ENCODE assay signal across 7 mouse cellular contexts in genomic region chr4:155811929-155812664, GRCm38 (mm10). TPM values are rescaled to one million over a fixed set of nuclear protein-coding genes. Genes with fewer than 3 reads are reported as not detected.
DNase-seq lines count a peak whose midpoint lies in the region; ATAC-seq lines count a peak whose summit lies in the region.

Gene Ccnl2 (plus strand): TSS chr4:155812489.

- WGBS in intestine, embryonic 16.5 days = 1% methylated on average over 38 of the region's 60 CpGs
- under 1% methylated on average over 60 of the region's 60 CpGs for WGBS in midbrain, embryonic 11.5 days

- H3K4me2 ChIP-seq in intestine, embryonic 16.5 days (ENCODE audit: low read depth, low read length) = peak within 1 kb of the TSS; percentile 84
- peak within 1 kb of the TSS; percentile 60 for H3K4me2 ChIP-seq in midbrain, embryonic 11.5 days

- no peaks in the 10 kb centered on the region for H3K27me3 ChIP-seq in intestine, embryonic 16.5 days (replicated peaks; ENCODE audit: control insufficient read depth, insufficient read depth, low read length)
- no peaks in the 10 kb centered on the region for H3K27me3 ChIP-seq in midbrain, embryonic 11.5 days (ENCODE audit: control insufficient read depth, insufficient read depth, low read length)

- intact Hi-C loops in left cerebral cortex, postnatal 36 days (cut with DNase I) = no loop called here

- H3K36me3 ChIP-seq in intestine, embryonic 16.5 days (ENCODE audit: control insufficient read depth, insufficient read depth, low read length) = peaks cover 22% of the 10 kb centered on the region
- peaks cover 22% of the 10 kb centered on the region for H3K36me3 ChIP-seq in midbrain, embryonic 11.5 days (ENCODE audit: control insufficient read depth, insufficient read depth, low read length)

- DNase-seq in adrenal gland, adult 8-10 months = peak; percentile 94
- peak; percentile 96 for DNase-seq in embryo, embryonic 9.5 days (ENCODE audit: extremely low spot score)
- DNase-seq in gastrocnemius, postnatal 4 days (ENCODE audit: low spot score in 2 of 2) = peak; percentile 86 to 94
- peak; percentile 91 to 92 for DNase-seq in left cerebral cortex, postnatal 36 days (ENCODE audit: low spot score in 2 of 2)
- DNase-seq in midbrain, embryonic 11.5 days (ENCODE audit: low spot score, missing footprints) = peak; percentile 99
- DNase-seq in skeletal muscle tissue, adult 2 months (ENCODE audit: low read depth, low spot score) = peak; percentile 97

- H3K9me3 ChIP-seq in intestine, embryonic 16.5 days (ENCODE audit: control insufficient read depth, low read length) = no peaks in the 10 kb centered on the region
- no peaks in the 10 kb centered on the region for H3K9me3 ChIP-seq in midbrain, embryonic 11.5 days (ENCODE audit: control insufficient read depth, low read length)

- peak within 1 kb of the TSS; percentile 97 for H3K4me3 ChIP-seq in intestine, embryonic 16.5 days (ENCODE audit: low read length)
- peak within 1 kb of the TSS; percentile 100 for H3K4me3 ChIP-seq in midbrain, embryonic 11.5 days (ENCODE audit: low read depth, low read length)

- H3K4me1 ChIP-seq in intestine, embryonic 16.5 days (ENCODE audit: control insufficient read depth, insufficient read depth, low read length) = peaks cover 19% of the 10 kb centered on the region
- peaks cover 15% of the 10 kb centered on the region for H3K4me1 ChIP-seq in midbrain, embryonic 11.5 days (ENCODE audit: control insufficient read depth, insufficient read depth, low read length)

- peak within 1 kb of the TSS; percentile 94 for H3K27ac ChIP-seq in intestine, embryonic 16.5 days (ENCODE audit: low read length)
- peak within 1 kb of the TSS; percentile 62 for H3K27ac ChIP-seq in midbrain, embryonic 11.5 days (ENCODE audit: low read depth, low read length)

- ATAC-seq in intestine, embryonic 16.5 days = peak; percentile 99
- ATAC-seq in midbrain, embryonic 11.5 days (ENCODE audit: low FRiP score) = peak; percentile 99

- peak within 1 kb of the TSS; percentile 96 for H3K9ac ChIP-seq in intestine, embryonic 16.5 days (ENCODE audit: low read depth, low read length)
- H3K9ac ChIP-seq in midbrain, embryonic 11.5 days (ENCODE audit: low read length) = peak within 1 kb of the TSS; percentile 99

RNA-seq across cellular contexts. Expression of gene Ccnl2, which starts in this region (rescaled TPM):
- total RNA-seq in adrenal gland, adult 8-10 months (2022) = 100 to 1,000 TPM in 3 of 4 experiments, 10 to 100 TPM in 1; 88.5 to 164 (median 122) TPM
- 10 to 100 TPM; 58.0 to 71.0 TPM for total RNA-seq in gastrocnemius, postnatal 4 days (2021)
- polyA plus RNA-seq in intestine, embryonic 16.5 days (2015; fragmentation: Nextera tagmentation; extraction: Ambion mirVana) = 130 and 131 TPM in 2 replicates
- total RNA-seq in left cerebral cortex, postnatal 36 days (2021) = 10 to 100 TPM; 50.4 to 84.5 TPM
- polyA plus RNA-seq in midbrain, embryonic 11.5 days (2014; fragmentation: Nextera tagmentation; extraction: Ambion mirVana) = 146 and 157 TPM in 2 replicates

Comparison
In these comparisons a context has a peak if more than half of its experiments do, and no peak if none do; other contexts are left out.
1. Peak in every context shown above with its lines: DNase-seq, ATAC-seq, H3K4me3 ChIP-seq and H3K27ac ChIP-seq.